Mouse (Mus musculus) lung, postnatal 0 days (tissue): ENCODE results near the gene Foxp2.

ENCODE experiments used
- CTCF ChIP-seq: IDR thresholded peaks from 2 replicates; pipeline ENCODE4 v1.5.1; 2016; ENCODE audit warnings: antibody characterized with exemption, mild to moderate bottlenecking
- EP300 ChIP-seq: IDR thresholded peaks from 2 replicates; pipeline ENCODE4 v1.6.1; 2016; ENCODE audit warnings: antibody characterized with exemption, mild to moderate bottlenecking, control low read depth

DNA sequence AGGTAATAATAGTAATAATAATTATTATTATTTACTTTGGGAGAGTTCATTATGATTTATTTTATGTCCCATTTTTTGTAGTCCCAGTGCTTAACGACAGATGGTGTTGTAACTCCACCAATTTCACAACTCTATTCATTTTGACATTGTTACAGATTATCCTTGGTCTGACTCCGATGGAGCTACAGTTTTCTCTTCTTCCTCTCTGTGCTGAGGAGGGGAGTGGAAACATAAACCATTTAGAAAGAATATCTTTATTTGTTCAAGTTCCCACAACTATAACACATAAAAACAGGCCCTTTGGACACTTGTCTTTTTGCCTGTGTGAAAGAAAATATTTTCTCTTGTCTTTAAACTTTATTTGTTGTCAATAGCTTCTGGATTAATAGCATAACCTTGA lies 4.1 kb upstream of the Foxp2 start:
- peak; percentile 69 for TF ChIP-seq CTCF
- TF ChIP-seq EP300, result no peak
